Mouse (Mus musculus): ENCODE results near the gene Trim41.

GRCm38 (mm10) chr11:48799921-48800701 is 17.0 kb downstream of the Trim41 start, which contains the start of gene Rack1:
- TF ChIP-seq CTCF (IDR thresholded peaks at IDR 0.05; ENCODE audit: low read depth, low read length) (no peak), POLR2A (IDR thresholded peaks at IDR 0.05; ENCODE audit: insufficient read depth, low read length) (peak; percentile 90), EP300 (IDR thresholded peaks at IDR 0.05; ENCODE audit: insufficient read depth, low read depth, low read length) (0 out of 2 replicates have a peak, but pooled peaks have one; percentile 22)

Data from ES-Bruce4 (cell line).